In genomic region chr13:81782971-81783404, GRCm38 (mm10) we compare ENCODE assay signal across 8 mouse cellular contexts. TPM values are rescaled to one million over a fixed set of nuclear protein-coding genes. Genes with fewer than 3 reads are reported as not detected.
DNase-seq lines count a peak whose midpoint lies in the region; ATAC-seq and TF ChIP-seq lines count a peak whose summit lies in the region.

TSS of gene Cetn3 (plus strand) at chr13:81783077.

- WGBS in limb, embryonic 13.5 days, result under 1% methylated on average over 29 of the region's 29 CpGs
- WGBS in midbrain, embryonic 15.5 days, result 0% methylated on average over 29 of the region's 29 CpGs

- no peaks in the 10 kb centered on the region for H3K27me3 ChIP-seq in limb, embryonic 13.5 days
- no peaks in the 10 kb centered on the region for H3K27me3 ChIP-seq in midbrain, embryonic 15.5 days (replicated peaks)

- ATAC-seq in limb, embryonic 13.5 days (ENCODE audit: low FRiP score, low read depth), result peak; percentile 94
- peak; percentile 95 for ATAC-seq in midbrain, embryonic 15.5 days (replicated peaks)

- H3K27ac ChIP-seq in embryonic fibroblast, embryonic 13.5 days (ENCODE audit: insufficient read depth, low read length), result peak within 1 kb of the TSS; percentile 91
- peak within 1 kb of the TSS; percentile 99 for H3K27ac ChIP-seq in limb, embryonic 13.5 days
- H3K27ac ChIP-seq in midbrain, embryonic 15.5 days, result peak within 1 kb of the TSS; percentile 100

- peak within 1 kb of the TSS; percentile 73 for H3K4me3 ChIP-seq in embryonic fibroblast, embryonic 13.5 days (ENCODE audit: insufficient read depth, low read length)
- H3K4me3 ChIP-seq in limb, embryonic 13.5 days, result peak within 1 kb of the TSS; percentile 69
- H3K4me3 ChIP-seq in midbrain, embryonic 15.5 days, result peak within 1 kb of the TSS; percentile 83

- H3K36me3 ChIP-seq in limb, embryonic 13.5 days, result peaks cover 11% of the 10 kb centered on the region
- peaks cover 7% of the 10 kb centered on the region; the same call in 1 of the 2 replicates for H3K36me3 ChIP-seq in midbrain, embryonic 15.5 days (replicated peaks)

- TF ChIP-seq CTCF in embryonic fibroblast, embryonic 13.5 days (IDR thresholded peaks at IDR 0.05; ENCODE audit: borderline replicate concordance, insufficient read depth, low read length), result no peak

- no peaks in the 10 kb centered on the region for H3K9me3 ChIP-seq in limb, embryonic 13.5 days
- H3K9me3 ChIP-seq in midbrain, embryonic 15.5 days, result no peaks in the 10 kb centered on the region

- peak; percentile 61 for TF ChIP-seq POLR2A in embryonic fibroblast, embryonic 13.5 days (IDR thresholded peaks at IDR 0.05; ENCODE audit: low read depth, low read length)

- peak; percentile 97 for DNase-seq in CD4-positive helper T cell, adult 2 months (ENCODE audit: low read depth, low spot score)
- DNase-seq in brain, adult 2 months (ENCODE audit: low read depth, low spot score), result peak; percentile 99
- peak; percentile 96 for DNase-seq in heart, adult 9 months (ENCODE audit: low spot score in 2 of 2)
- peak; percentile 97 for DNase-seq in kidney, adult 9 months
- peak; percentile 76 to 83 for DNase-seq in spleen, postnatal 14 days (ENCODE audit: low spot score in 2 of 2)

- peak within 1 kb of the TSS; percentile 87 for H3K9ac ChIP-seq in limb, embryonic 13.5 days
- H3K9ac ChIP-seq in midbrain, embryonic 15.5 days, result peak within 1 kb of the TSS; percentile 91

- H3K4me1 ChIP-seq in embryonic fibroblast, embryonic 13.5 days (ENCODE audit: control insufficient read depth, insufficient read depth, low read length), result peaks cover 3% of the 10 kb centered on the region; the same call in 1 of the 2 replicates
- H3K4me1 ChIP-seq in limb, embryonic 13.5 days, result peaks cover 12% of the 10 kb centered on the region
- H3K4me1 ChIP-seq in midbrain, embryonic 15.5 days, result peaks cover 26% of the 10 kb centered on the region

- peak within 1 kb of the TSS; percentile 70 for H3K4me2 ChIP-seq in limb, embryonic 13.5 days (replicated peaks)
- H3K4me2 ChIP-seq in midbrain, embryonic 15.5 days, result peak within 1 kb of the TSS; percentile 81

RNA-seq across cellular contexts. Expression of gene Cetn3, which starts in this region (rescaled TPM):
- 134 and 135 TPM in 2 replicates for polyA plus RNA-seq in embryonic fibroblast, embryonic 13.5 days (2011; ENCODE audit: insufficient read length, low read depth, missing spikeins)
- 209 and 235 TPM in 2 replicates for polyA plus RNA-seq in limb, embryonic 13.5 days (2015; fragmentation: Nextera tagmentation; extraction: Ambion mirVana)
- polyA plus RNA-seq in midbrain, embryonic 15.5 days (2015; fragmentation: Nextera tagmentation; extraction: Ambion mirVana), result 184 and 196 TPM in 2 replicates

Comparison
In these comparisons a context has a peak if more than half of its experiments do, and no peak if none do; other contexts are left out.
1. Peak in every context shown above with its lines: DNase-seq, ATAC-seq, H3K4me3 ChIP-seq and H3K27ac ChIP-seq.